Mouse (Mus musculus): ENCODE results near the gene Adamts6. TPM values are rescaled to one million over a fixed set of nuclear protein-coding genes. Genes with fewer than 3 reads are reported as not detected.

Adamts6 gene
- polyA plus RNA-seq, 1 experiment: 2.1 TPM

DNA sequence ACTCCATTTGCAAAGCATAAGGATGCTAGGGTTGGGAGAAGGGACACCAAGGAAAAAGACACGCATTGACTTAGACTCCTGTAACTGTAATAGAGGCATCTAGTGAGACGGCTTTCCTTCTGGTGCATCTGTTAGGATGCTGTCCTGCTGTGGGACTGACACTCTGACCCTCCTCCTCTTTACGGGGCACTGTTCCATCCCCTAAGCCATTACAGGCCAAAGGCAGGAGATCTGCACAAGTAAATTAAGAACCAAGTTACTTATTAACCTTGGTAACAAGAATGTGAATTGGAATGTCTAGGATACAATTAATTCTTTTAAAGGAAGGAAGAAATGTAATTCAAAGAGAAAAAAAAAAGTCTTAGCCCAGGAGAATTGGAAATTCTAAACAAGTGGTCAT is 210.0 kb downstream of the Adamts6 start:
- Histone ChIP-seq H3K27me3 (ENCODE audit: control insufficient read depth, insufficient read depth, low read length, poor library complexity, severe bottlenecking) (no peaks in the 10 kb centered on the region), H3K4me1 (ENCODE audit: control insufficient read depth, insufficient read depth, low read length) (no peaks in the 10 kb centered on the region)
- no peak for TF ChIP-seq POLR2A (IDR thresholded peaks at IDR 0.05; ENCODE audit: insufficient read depth, low read length)
- no peak for TF ChIP-seq CTCF (IDR thresholded peaks at IDR 0.05; ENCODE audit: low read depth, low read length)
- no peak for TF ChIP-seq EP300 (IDR thresholded peaks at IDR 0.05; ENCODE audit: insufficient read depth, low read depth, low read length)

DNA sequence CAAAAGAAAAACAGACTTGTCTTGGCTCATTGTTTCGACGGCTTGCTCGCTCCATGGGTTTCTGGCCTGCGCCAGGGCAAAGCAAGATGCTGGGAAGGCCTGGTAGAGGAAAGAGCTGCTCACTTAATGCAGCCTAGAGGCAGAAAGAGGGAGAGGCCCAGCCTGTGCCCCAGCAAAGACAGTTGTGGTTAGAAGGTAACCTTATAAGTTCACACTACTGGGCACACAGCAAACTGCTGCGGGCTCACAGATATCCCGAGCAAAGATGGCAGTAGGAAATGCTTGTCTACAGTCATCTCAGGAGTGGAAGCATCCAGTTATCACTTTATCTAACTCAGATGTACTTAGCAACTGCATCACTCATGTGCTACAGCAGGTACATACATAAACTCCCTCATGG is 211.0 kb downstream of the Adamts6 start:
- Histone ChIP-seq H3K27ac (ENCODE audit: insufficient read depth, low read length) (no peak overlapping the region), H3K9ac (ENCODE audit: low read depth, poor library complexity, severe bottlenecking) (no peak overlapping the region), H3K4me3 (ENCODE audit: low read depth, low read length) (no peak overlapping the region), H3K27me3 (ENCODE audit: control insufficient read depth, insufficient read depth, low read length, poor library complexity, severe bottlenecking) (no peaks in the 10 kb centered on the region), H3K9me3 (replicated peaks; ENCODE audit: control insufficient read depth, insufficient read depth, low read length, poor library complexity, severe bottlenecking) (peaks cover 2% of the 10 kb centered on the region; the same call in 1 of the 2 replicates), H3K36me3 (ENCODE audit: control insufficient read depth, insufficient read depth, low read length, poor library complexity, severe bottlenecking) (no peaks in the 10 kb centered on the region), H3K4me1 (ENCODE audit: control insufficient read depth, insufficient read depth, low read length) (no peaks in the 10 kb centered on the region)
- no peak for TF ChIP-seq POLR2A (IDR thresholded peaks at IDR 0.05; ENCODE audit: insufficient read depth, low read length)
- TF ChIP-seq EP300 (IDR thresholded peaks at IDR 0.05; ENCODE audit: insufficient read depth, low read depth, low read length): no peak
- no peak for TF ChIP-seq CTCF (IDR thresholded peaks at IDR 0.05; ENCODE audit: low read depth, low read length)

More for the DNA sequence above, 210.0 kb downstream of the Adamts6 start:
- peaks cover 2% of the 10 kb centered on the region; the same call in 1 of the 2 replicates for H3K9me3 ChIP-seq (replicated peaks; ENCODE audit: control insufficient read depth, insufficient read depth, low read length, poor library complexity, severe bottlenecking)
- H3K36me3 ChIP-seq (ENCODE audit: control insufficient read depth, insufficient read depth, low read length, poor library complexity, severe bottlenecking): no peaks in the 10 kb centered on the region
- H3K27ac ChIP-seq (ENCODE audit: insufficient read depth, low read length): no peak overlapping the region
- no peak overlapping the region for H3K9ac ChIP-seq (ENCODE audit: low read depth, poor library complexity, severe bottlenecking)
- H3K4me3 ChIP-seq (ENCODE audit: low read depth, low read length): no peak overlapping the region

DNA sequence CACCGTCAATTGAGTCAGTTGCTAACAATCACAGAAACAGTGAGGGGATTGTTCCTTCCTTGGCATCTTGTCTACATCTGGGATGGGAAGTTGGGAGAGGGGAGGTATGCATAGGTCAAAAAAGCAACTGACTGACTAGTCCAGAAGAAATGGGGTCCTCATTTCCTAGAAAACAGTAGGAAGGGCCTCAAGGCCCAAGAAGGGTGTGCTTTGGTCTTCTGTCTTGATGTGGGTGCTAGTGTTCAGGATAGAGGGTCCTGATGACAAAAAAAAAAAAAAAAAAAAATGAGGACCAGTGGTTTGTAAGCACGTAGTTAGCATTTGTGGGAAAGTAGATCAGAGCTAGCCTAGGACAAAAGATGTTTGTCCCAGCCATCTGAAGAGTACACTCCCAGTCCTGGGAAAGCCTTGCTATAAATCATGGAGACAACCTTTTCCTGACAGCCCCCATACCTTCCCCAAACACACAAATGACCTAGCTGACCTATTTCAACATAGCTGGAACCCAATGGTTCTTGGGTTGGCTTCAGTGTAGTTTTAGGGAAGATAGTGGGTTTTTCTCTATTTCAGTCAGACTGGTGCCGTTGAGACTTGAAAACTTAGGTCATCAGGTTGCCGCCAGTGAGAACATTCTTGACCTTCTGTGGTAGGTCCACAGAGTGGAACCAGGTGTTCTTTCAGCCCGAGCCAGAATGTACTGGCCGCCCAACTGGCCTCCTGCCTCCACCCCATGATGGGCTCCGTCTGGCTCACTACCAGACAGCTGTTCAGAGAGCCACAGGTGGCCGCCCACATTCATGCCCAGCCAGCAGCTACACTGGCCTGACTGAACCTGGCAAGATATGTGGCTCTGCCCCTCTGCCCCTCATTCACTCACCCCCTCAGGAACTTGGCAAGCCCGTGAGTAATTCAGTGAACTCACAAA is 211.7 kb downstream of the Adamts6 start:
- TF ChIP-seq POLR2A (IDR thresholded peaks at IDR 0.05; ENCODE audit: insufficient read depth, low read length): no peak
- no peak for TF ChIP-seq EP300 (IDR thresholded peaks at IDR 0.05; ENCODE audit: insufficient read depth, low read depth, low read length)
- TF ChIP-seq CTCF (IDR thresholded peaks at IDR 0.05; ENCODE audit: low read depth, low read length): no peak
- Histone ChIP-seq H3K27ac (ENCODE audit: insufficient read depth, low read length) (no peak overlapping the region), H3K9me3 (replicated peaks; ENCODE audit: control insufficient read depth, insufficient read depth, low read length, poor library complexity, severe bottlenecking) (peaks cover 2% of the 10 kb centered on the region; the same call in 1 of the 2 replicates), H3K9ac (ENCODE audit: low read depth, poor library complexity, severe bottlenecking) (no peak overlapping the region), H3K4me1 (ENCODE audit: control insufficient read depth, insufficient read depth, low read length) (no peaks in the 10 kb centered on the region), H3K4me3 (ENCODE audit: low read depth, low read length) (no peak overlapping the region), H3K36me3 (ENCODE audit: control insufficient read depth, insufficient read depth, low read length, poor library complexity, severe bottlenecking) (no peaks in the 10 kb centered on the region), H3K27me3 (ENCODE audit: control insufficient read depth, insufficient read depth, low read length, poor library complexity, severe bottlenecking) (no peaks in the 10 kb centered on the region)

DNA sequence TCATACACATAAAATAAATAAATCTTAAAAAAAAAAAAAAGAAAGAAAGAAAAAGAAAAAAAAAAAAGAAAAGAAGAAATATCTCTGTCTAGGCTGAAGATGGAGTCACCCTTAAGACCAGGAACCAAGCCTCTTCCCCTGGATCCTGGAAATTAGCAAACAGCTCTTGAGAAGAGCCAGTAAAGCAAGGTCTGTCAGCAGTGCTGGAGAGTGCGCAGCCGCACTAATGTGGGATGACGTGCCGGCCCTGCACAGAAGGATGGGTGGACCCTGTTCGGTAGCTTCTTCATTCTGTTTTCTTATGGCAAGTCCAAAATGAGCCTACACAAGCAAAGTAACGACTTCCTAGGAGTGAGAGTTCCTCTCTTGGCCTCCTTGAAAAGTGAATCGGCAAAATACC is 214.8 kb downstream of the Adamts6 start:
- TF ChIP-seq POLR2A (IDR thresholded peaks at IDR 0.05; ENCODE audit: insufficient read depth, low read length): no peak
- TF ChIP-seq EP300 (IDR thresholded peaks at IDR 0.05; ENCODE audit: insufficient read depth, low read depth, low read length): no peak
- no peak for TF ChIP-seq CTCF (IDR thresholded peaks at IDR 0.05; ENCODE audit: low read depth, low read length)
- no peak overlapping the region for H3K9ac ChIP-seq (ENCODE audit: low read depth, poor library complexity, severe bottlenecking)
- H3K27me3 ChIP-seq (ENCODE audit: control insufficient read depth, insufficient read depth, low read length, poor library complexity, severe bottlenecking): no peaks in the 10 kb centered on the region
- no peak overlapping the region for H3K4me3 ChIP-seq (ENCODE audit: low read depth, low read length)
- H3K27ac ChIP-seq (ENCODE audit: insufficient read depth, low read length): no peak overlapping the region
- no peaks in the 10 kb centered on the region for H3K36me3 ChIP-seq (ENCODE audit: control insufficient read depth, insufficient read depth, low read length, poor library complexity, severe bottlenecking)
- no peaks in the 10 kb centered on the region for H3K4me1 ChIP-seq (ENCODE audit: control insufficient read depth, insufficient read depth, low read length)
- H3K9me3 ChIP-seq (replicated peaks; ENCODE audit: control insufficient read depth, insufficient read depth, low read length, poor library complexity, severe bottlenecking): peaks cover 2% of the 10 kb centered on the region; the same call in 1 of the 2 replicates

- no peak overlapping the region for H3K9ac ChIP-seq (ENCODE audit: low read depth, poor library complexity, severe bottlenecking)
- H3K9me3 ChIP-seq (replicated peaks; ENCODE audit: control insufficient read depth, insufficient read depth, low read length, poor library complexity, severe bottlenecking): 0 out of 2 replicates have a peak, but pooled peaks cover under 1% of the 10 kb centered on the region
- no peak for TF ChIP-seq EP300 (IDR thresholded peaks at IDR 0.05; ENCODE audit: insufficient read depth, low read depth, low read length)
- no peak for TF ChIP-seq POLR2A (IDR thresholded peaks at IDR 0.05; ENCODE audit: insufficient read depth, low read length)
- no peak for TF ChIP-seq CTCF (IDR thresholded peaks at IDR 0.05; ENCODE audit: low read depth, low read length)
- H3K27me3 ChIP-seq (ENCODE audit: control insufficient read depth, insufficient read depth, low read length, poor library complexity, severe bottlenecking): no peaks in the 10 kb centered on the region
- no peaks in the 10 kb centered on the region for H3K36me3 ChIP-seq (ENCODE audit: control insufficient read depth, insufficient read depth, low read length, poor library complexity, severe bottlenecking)
- no peak overlapping the region for H3K4me3 ChIP-seq (ENCODE audit: low read depth, low read length)
- H3K4me1 ChIP-seq (ENCODE audit: control insufficient read depth, insufficient read depth, low read length): no peaks in the 10 kb centered on the region
- no peak overlapping the region for H3K27ac ChIP-seq (ENCODE audit: insufficient read depth, low read length)
These were observed 216.4 kb downstream of the Adamts6 start for GRCm38 (mm10) chr13:104504043-104504442.
